Mouse (Mus musculus) forebrain, embryonic 10.5 days (tissue): ENCODE results near the gene Kidins220. TPM values are rescaled to one million over a fixed set of nuclear protein-coding genes. Genes with fewer than 3 reads are reported as not detected.

ENCODE experiments used
- DNase-seq: peaks from one replicate; pipeline ENCODE4 v3.0.0-alpha.2; 2017; ENCODE audit warnings: low spot score; ENCODE audit errors: extremely low spot score
- H3K27ac ChIP-seq: fragments of 300-500 bp; sonication (generic); 2 replicates; pipeline ENCODE4 v1.5.1; 2016; ENCODE audit warnings: mild to moderate bottlenecking
- H3K27me3 ChIP-seq: fragments of 300-500 bp; sonication (generic); 2 replicates; pipeline ENCODE4 v1.6.1; 2016; ENCODE audit warnings: mild to moderate bottlenecking; ENCODE audit not compliant: poor library complexity, severe bottlenecking
- H3K36me3 ChIP-seq: fragments of 300-500 bp; sonication (generic); replicated peaks from 2 replicates; pipeline ENCODE4 v1.6.1; 2016; ENCODE audit warnings: mild to moderate bottlenecking, moderate library complexity
- H3K4me1 ChIP-seq: fragments of 300-500 bp; sonication (generic); 2 replicates; pipeline ENCODE4 v1.6.1; 2016
- H3K4me3 ChIP-seq: fragments of 300-500 bp; sonication (generic); 2 replicates; pipeline ENCODE4 v1.5.1; 2016; ENCODE audit warnings: mild to moderate bottlenecking, moderate library complexity
- H3K9me3 ChIP-seq: fragments of 300-500 bp; sonication (generic); 2 replicates; pipeline ENCODE4 v1.6.1; 2016; ENCODE audit warnings: mild to moderate bottlenecking, moderate library complexity
- WGBS: fragments of 180-500 bp; shearing (Covaris S2); methylation state at CpG from one replicate; pipeline ENCODE4 v1.1.7; 2016; 5-methylcytosine and 5-hydroxymethylcytosine counted together
- polyA plus RNA-seq: library from polyadenylated mRNA; unstranded; fragments of >200 nt; fragmentation: Nextera tagmentation; extraction: Ambion mirVana; gene quantifications from 2 replicates; pipeline ENCODE4 v1.2.1, GENCODE M21; 2016

Gene Kidins220
- polyA plus RNA-seq, 1 experiment from 2014 or later: 20.0 TPM

- Histone ChIP-seq H3K4me1 (peaks cover 11% of the 10 kb centered on the region), H3K4me3 (no peak overlapping the region), H3K36me3 (no peaks in the 10 kb centered on the region), H3K27ac (no peak overlapping the region), H3K9me3 (no peaks in the 10 kb centered on the region), H3K27me3 (0 out of 2 replicates have a peak, but pooled peaks cover 5% of the 10 kb centered on the region)
- no peak for DNase-seq
- 89% methylated on average over 5 of the region's 5 CpGs for WGBS
These were observed 3.1 kb upstream of the Kidins220 start for GRCm38 (mm10) chr12:24971490-24972200.

GRCm38 (mm10) chr12:24972371-24973350 lies 2.1 kb upstream of the Kidins220 start:
- H3K4me1 ChIP-seq: peaks cover 11% of the 10 kb centered on the region
- DNase-seq: no peak
- WGBS: 78% methylated on average over 8 of the region's 8 CpGs

GRCm38 (mm10) chr12:24973586-24973985 lies 1.1 kb upstream of the Kidins220 start:
- Histone ChIP-seq H3K27ac (no peak overlapping the region), H3K27me3 (0 out of 2 replicates have a peak, but pooled peaks cover 5% of the 10 kb centered on the region), H3K4me3 (no peak overlapping the region), H3K4me1 (peaks cover 11% of the 10 kb centered on the region), H3K36me3 (no peaks in the 10 kb centered on the region), H3K9me3 (no peaks in the 10 kb centered on the region)
- WGBS: 76% methylated on average over 5 of the region's 5 CpGs
- no peak for DNase-seq

More at GRCm38 (mm10) chr12:24972371-24973350, 2.1 kb upstream of the Kidins220 start:
- Histone ChIP-seq H3K27me3 (0 out of 2 replicates have a peak, but pooled peaks cover 5% of the 10 kb centered on the region), H3K27ac (no peak overlapping the region), H3K9me3 (no peaks in the 10 kb centered on the region), H3K36me3 (no peaks in the 10 kb centered on the region), H3K4me3 (no peak overlapping the region)

GRCm38 (mm10) chr12:24975115-24975733 lies 499 bp downstream of the Kidins220 start:
- Histone ChIP-seq H3K36me3 (no peaks in the 10 kb centered on the region), H3K27ac (peak overlapping the region; percentile 85), H3K27me3 (0 out of 2 replicates have a peak, but pooled peaks cover 5% of the 10 kb centered on the region), H3K4me1 (peaks cover 11% of the 10 kb centered on the region), H3K4me3 (peak overlapping the region; percentile 86), H3K9me3 (no peaks in the 10 kb centered on the region)
- under 1% methylated on average over 30 of the region's 31 CpGs for WGBS
- peak; percentile 63 for DNase-seq

GRCm38 (mm10) chr12:24985226-24985625 lies 10.5 kb downstream of the Kidins220 start:
- no peaks in the 10 kb centered on the region for H3K27me3 ChIP-seq
- H3K9me3 ChIP-seq: no peaks in the 10 kb centered on the region
- H3K4me3 ChIP-seq: no peak overlapping the region
- peaks cover 33% of the 10 kb centered on the region for H3K36me3 ChIP-seq
- no peak for DNase-seq
- H3K27ac ChIP-seq: no peak overlapping the region
- 94% methylated on average over 5 of the region's 5 CpGs for WGBS
- H3K4me1 ChIP-seq: no peaks in the 10 kb centered on the region

- H3K27ac ChIP-seq: no peak overlapping the region
- 89% methylated on average over 4 of the region's 4 CpGs for WGBS
- no peak overlapping the region for H3K4me3 ChIP-seq
- peaks cover 73% of the 10 kb centered on the region for H3K36me3 ChIP-seq
- no peaks in the 10 kb centered on the region for H3K9me3 ChIP-seq
- DNase-seq: no peak
- no peaks in the 10 kb centered on the region for H3K4me1 ChIP-seq
- H3K27me3 ChIP-seq: no peaks in the 10 kb centered on the region
These were observed 20.6 kb downstream of the Kidins220 start for GRCm38 (mm10) chr12:24995350-24995749.

- Histone ChIP-seq H3K36me3 (peaks cover 85% of the 10 kb centered on the region), H3K27me3 (no peaks in the 10 kb centered on the region), H3K27ac (no peak overlapping the region), H3K4me1 (no peaks in the 10 kb centered on the region), H3K4me3 (no peak overlapping the region), H3K9me3 (no peaks in the 10 kb centered on the region)
- DNase-seq: no peak
- WGBS: 88% methylated on average over 6 of the region's 6 CpGs
These were observed 30.6 kb downstream of the Kidins220 start for GRCm38 (mm10) chr12:25005350-25005749.

- DNase-seq: no peak
- no peaks in the 10 kb centered on the region for H3K27me3 ChIP-seq
- no peak overlapping the region for H3K27ac ChIP-seq
- 89% methylated on average over 9 of the region's 9 CpGs for WGBS
- no peaks in the 10 kb centered on the region for H3K9me3 ChIP-seq
- H3K4me3 ChIP-seq: no peak overlapping the region
- no peaks in the 10 kb centered on the region for H3K4me1 ChIP-seq
- H3K36me3 ChIP-seq: peaks cover 87% of the 10 kb centered on the region
These were observed 35.2 kb downstream of the Kidins220 start for GRCm38 (mm10) chr12:25009957-25010356.

- WGBS: 100% methylated on average over 1 of the region's 1 CpGs
- H3K36me3 ChIP-seq: peaks cover 87% of the 10 kb centered on the region
- DNase-seq: no peak
- no peaks in the 10 kb centered on the region for H3K27me3 ChIP-seq
- H3K4me3 ChIP-seq: no peak overlapping the region
- H3K9me3 ChIP-seq: no peaks in the 10 kb centered on the region
- H3K27ac ChIP-seq: no peak overlapping the region
- H3K4me1 ChIP-seq: no peaks in the 10 kb centered on the region
These were observed 35.7 kb downstream of the Kidins220 start for GRCm38 (mm10) chr12:25010416-25010815.

- DNase-seq: no peak
- H3K4me1 ChIP-seq: no peaks in the 10 kb centered on the region
- H3K27ac ChIP-seq: no peak overlapping the region
- H3K4me3 ChIP-seq: no peak overlapping the region
- H3K9me3 ChIP-seq: no peaks in the 10 kb centered on the region
- H3K27me3 ChIP-seq: no peaks in the 10 kb centered on the region
- WGBS: 78% methylated on average over 15 of the region's 15 CpGs
- peaks cover 87% of the 10 kb centered on the region for H3K36me3 ChIP-seq
These were observed 37.1 kb downstream of the Kidins220 start for GRCm38 (mm10) chr12:25011733-25012367.

- Histone ChIP-seq H3K27me3 (no peaks in the 10 kb centered on the region), H3K4me1 (no peaks in the 10 kb centered on the region), H3K4me3 (no peak overlapping the region), H3K36me3 (peaks cover 87% of the 10 kb centered on the region), H3K27ac (no peak overlapping the region), H3K9me3 (no peaks in the 10 kb centered on the region)
- DNase-seq: no peak
- 92% methylated on average over 13 of the region's 13 CpGs for WGBS
These were observed 38.1 kb downstream of the Kidins220 start for GRCm38 (mm10) chr12:25012555-25013540.
